Mouse (Mus musculus) heart, postnatal 0 days (tissue): ENCODE data around the gene Prr32. TPM values are rescaled to one million over a fixed set of nuclear protein-coding genes. Genes with fewer than 3 reads are reported as not detected.

ENCODE experiments used
- ATAC-seq: fragments of 200-750 bp; cut with Nextera tagmentation; 2 replicates; pipeline ENCODE4 v1.8.0; 2017; ENCODE audit warnings: low read depth, moderate number of reproducible peaks, moderate library complexity; ENCODE audit not compliant: insufficient read depth
- DNase-seq: peaks from one replicate; pipeline ENCODE4 v3.0.0-alpha.2; 2016; ENCODE audit warnings: low spot score
- H3K27ac ChIP-seq: fragments of 300-500 bp; sonication (generic); 2 replicates; pipeline ENCODE4 v1.5.1; 2014; ENCODE audit warnings: low read depth, mild to moderate bottlenecking
- H3K27me3 ChIP-seq: fragments of 300-500 bp; sonication (generic); 2 replicates; pipeline ENCODE4 v1.6.1; 2014; ENCODE audit warnings: low read length, mixed read lengths; ENCODE audit not compliant: control insufficient read depth, insufficient read depth
- H3K36me3 ChIP-seq: fragments of 300-500 bp; sonication (generic); replicated peaks from 2 replicates; pipeline ENCODE4 v1.6.1; 2014; ENCODE audit warnings: low read length, mixed read lengths; ENCODE audit not compliant: control insufficient read depth, insufficient read depth
- H3K4me1 ChIP-seq: fragments of 300-500 bp; sonication (generic); 2 replicates; pipeline ENCODE4 v1.6.1; 2014; ENCODE audit warnings: antibody characterized with exemption; ENCODE audit not compliant: control insufficient read depth, insufficient read depth
- H3K4me2 ChIP-seq: fragments of 300-500 bp; sonication (generic); 2 replicates; pipeline ENCODE4 v1.6.1; 2014; ENCODE audit warnings: low read depth, mild to moderate bottlenecking, low read length, moderate library complexity
- H3K4me3 ChIP-seq: fragments of 300-500 bp; sonication (generic); 2 replicates; pipeline ENCODE4 v1.5.1; 2014; ENCODE audit warnings: low read depth, low read length
- H3K9ac ChIP-seq: fragments of 300-500 bp; sonication (generic); replicated peaks from 2 replicates; pipeline ENCODE4 v1.6.1; 2014; ENCODE audit warnings: low read depth, low read length, mixed read lengths
- H3K9me3 ChIP-seq: fragments of 300-500 bp; sonication (generic); replicated peaks from 2 replicates; pipeline ENCODE4 v1.6.1; 2016; ENCODE audit warnings: low read length; ENCODE audit not compliant: control insufficient read depth
- CTCF ChIP-seq: IDR thresholded peaks from 2 replicates; pipeline ENCODE4 v1.5.1; 2016; ENCODE audit warnings: antibody characterized with exemption, control low read depth, low read depth
- EP300 ChIP-seq: IDR thresholded peaks from 2 replicates; pipeline ENCODE4 v1.6.1; 2016; ENCODE audit warnings: antibody characterized with exemption, low read depth
- WGBS: fragments of 180-500 bp; shearing (Covaris S2); extraction: QIAGEN DNeasy Blood & Tissue Kit; methylation state at CpG from one replicate; pipeline ENCODE4 v1.1.7; 2014; 5-methylcytosine and 5-hydroxymethylcytosine counted together
- polyA plus RNA-seq: library from polyadenylated mRNA; unstranded; fragments of >200 nt; fragmentation: Nextera tagmentation; extraction: Ambion mirVana; gene quantifications from 2 replicates; pipeline ENCODE4 v1.2.1, GENCODE M21; 2015
- total RNA-seq: library from RNA; depleted of rRNA; stranded (reverse); fragments of >200 nt; gene quantifications from 2 replicates; pipeline ENCODE4 v1.2.3, GENCODE M21; 2014; ENCODE audit warnings: low replicate concordance; rRNA removed

Gene Prr32
- not detected in 2 replicates for total RNA-seq
- polyA plus RNA-seq, result 0.11 and 0.20 TPM in 2 replicates

DNA sequence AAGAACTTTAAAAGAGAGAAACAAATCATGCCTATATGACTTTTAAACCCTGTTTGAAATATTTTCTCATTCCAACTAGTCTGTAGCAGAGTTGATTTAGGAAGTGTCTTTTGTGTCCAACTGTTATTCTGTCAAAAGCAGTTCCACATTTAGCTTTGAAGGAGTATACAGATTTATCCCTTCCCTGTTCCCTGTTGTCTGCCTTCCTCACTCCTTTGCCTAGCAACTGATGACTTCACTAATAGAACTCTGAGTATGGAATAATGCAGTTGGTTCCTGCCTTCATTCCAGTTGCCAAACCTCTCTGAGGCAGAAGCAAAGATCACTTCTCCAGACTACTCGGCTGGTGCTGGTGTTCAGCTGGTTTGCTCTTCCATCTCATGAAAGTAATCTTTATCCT is at the start of gene Prr32:
Gene Prr32 (plus strand): TSS at position 301 of the 400 bp plus-strand sequence.
- DNase-seq (no peak), ATAC-seq (no peak)
- Histone ChIP-seq H3K4me1 (no peaks in the 10 kb centered on the region), H3K4me2 (no peak within 1 kb of the TSS), H3K36me3 (no peaks in the 10 kb centered on the region), H3K27ac (no peak within 1 kb of the TSS), H3K9ac (no peak within 1 kb of the TSS), H3K27me3 (no peaks in the 10 kb centered on the region), H3K4me3 (no peak within 1 kb of the TSS), H3K9me3 (no peaks in the 10 kb centered on the region)
- TF ChIP-seq CTCF, result no peak
- TF ChIP-seq EP300, result no peak
- 64% methylated on average over 1 of the region's 1 CpGs for WGBS
